In genomic region chr9:106169917-106170316, GRCm38 (mm10) we compare ENCODE assay signal across 8 mouse cellular contexts. TPM values are rescaled to one million over a fixed set of nuclear protein-coding genes. Genes with fewer than 3 reads are reported as not detected.
DNase-seq lines count a peak whose midpoint lies in the region; ATAC-seq and TF ChIP-seq lines count a peak whose summit lies in the region.

No protein-coding gene starts in this region.

- peak; percentile 56 for DNase-seq in kidney, adult 9 months
- no peak for DNase-seq in kidney, postnatal 10 days
- no peak for DNase-seq in intestine, embryonic 14.5 days (ENCODE audit: low spot score)
- DNase-seq in midbrain, postnatal 0 days (ENCODE audit: low spot score): no peak
- no peak for DNase-seq in frontal cortex, postnatal 14 days (ENCODE audit: low spot score in 2 of 2)
- no peak for DNase-seq in embryo, embryonic 10.5 days (ENCODE audit: low spot score)
- DNase-seq in thymus, postnatal 14 days: no peak

- H3K4me2 ChIP-seq in embryonic facial prominence, embryonic 12.5 days (replicated peaks): peak overlapping the region; percentile 71
- H3K4me2 ChIP-seq in intestine, embryonic 14.5 days (ENCODE audit: low read length): peak overlapping the region; percentile 73
- peak overlapping the region; percentile 72 for H3K4me2 ChIP-seq in midbrain, postnatal 0 days (ENCODE audit: low read depth, low read length, poor library complexity, severe bottlenecking)

- 27% methylated on average over 6 of the region's 6 CpGs for WGBS in embryonic facial prominence, embryonic 12.5 days
- 32% methylated on average over 6 of the region's 6 CpGs for WGBS in intestine, embryonic 14.5 days
- 43% methylated on average over 6 of the region's 6 CpGs for WGBS in midbrain, postnatal 0 days

- no peak overlapping the region for H3K27ac ChIP-seq in embryonic facial prominence, embryonic 12.5 days
- no peak overlapping the region for H3K27ac ChIP-seq in intestine, embryonic 14.5 days (ENCODE audit: low read depth)
- H3K27ac ChIP-seq in midbrain, postnatal 0 days (ENCODE audit: low read depth, low read length): peak overlapping the region; percentile 98

- no peak overlapping the region for H3K9ac ChIP-seq in embryonic facial prominence, embryonic 12.5 days
- H3K9ac ChIP-seq in intestine, embryonic 14.5 days (ENCODE audit: low read length): no peak overlapping the region
- H3K9ac ChIP-seq in midbrain, postnatal 0 days (replicated peaks; ENCODE audit: low read length, poor library complexity, severe bottlenecking): peak overlapping the region; percentile 96; the same call in 1 of the 2 replicates

- H3K27me3 ChIP-seq in embryonic facial prominence, embryonic 12.5 days: no peaks in the 10 kb centered on the region
- H3K27me3 ChIP-seq in intestine, embryonic 14.5 days (replicated peaks; ENCODE audit: control insufficient read depth, insufficient read depth, low read length): no peaks in the 10 kb centered on the region
- no peaks in the 10 kb centered on the region for H3K27me3 ChIP-seq in midbrain, postnatal 0 days (ENCODE audit: insufficient read depth, low read length)

- peak overlapping the region; percentile 93; the same call in 1 of the 2 replicates for H3K4me3 ChIP-seq in embryonic facial prominence, embryonic 12.5 days
- H3K4me3 ChIP-seq in intestine, embryonic 14.5 days (ENCODE audit: low read depth, low read length): peak overlapping the region; percentile 82; the same call in 1 of the 2 replicates
- peak overlapping the region; percentile 98; the same call in 1 of the 2 replicates for H3K4me3 ChIP-seq in midbrain, postnatal 0 days (ENCODE audit: low read depth, low read length)

- no peaks in the 10 kb centered on the region for H3K36me3 ChIP-seq in embryonic facial prominence, embryonic 12.5 days
- H3K36me3 ChIP-seq in intestine, embryonic 14.5 days (ENCODE audit: control insufficient read depth, insufficient read depth, low read length): no peaks in the 10 kb centered on the region
- H3K36me3 ChIP-seq in midbrain, postnatal 0 days (ENCODE audit: insufficient read depth, low read length): no peaks in the 10 kb centered on the region

- TF ChIP-seq CTCF in midbrain, postnatal 0 days (IDR thresholded peaks at IDR 0.05): no peak

- no peaks in the 10 kb centered on the region for H3K9me3 ChIP-seq in embryonic facial prominence, embryonic 12.5 days
- no peaks in the 10 kb centered on the region for H3K9me3 ChIP-seq in intestine, embryonic 14.5 days (ENCODE audit: control insufficient read depth, low read length)
- H3K9me3 ChIP-seq in midbrain, postnatal 0 days (ENCODE audit: low read length): no peaks in the 10 kb centered on the region

- H3K4me1 ChIP-seq in embryonic facial prominence, embryonic 12.5 days: peaks cover 27% of the 10 kb centered on the region
- peaks cover 21% of the 10 kb centered on the region for H3K4me1 ChIP-seq in intestine, embryonic 14.5 days (replicated peaks; ENCODE audit: control insufficient read depth, insufficient read depth, low read length)
- peaks cover 20% of the 10 kb centered on the region for H3K4me1 ChIP-seq in midbrain, postnatal 0 days (ENCODE audit: insufficient read depth, low read length)

- no peak for ATAC-seq in embryonic facial prominence, embryonic 12.5 days (ENCODE audit: insufficient number of reproducible peaks, insufficient read depth, low FRiP score, low TSS enrichment)
- no peak for ATAC-seq in intestine, embryonic 14.5 days (replicated peaks; ENCODE audit: low FRiP score, low TSS enrichment, low read depth)
- ATAC-seq in midbrain, postnatal 0 days (ENCODE audit: low FRiP score): no peak

RNA-seq across cellular contexts. Expression of gene Wdr82, which starts 0.8 kb away (rescaled TPM):
- 30.8 and 32.6 TPM in 2 replicates for polyA plus RNA-seq in embryonic facial prominence, embryonic 12.5 days (2016; fragmentation: Nextera tagmentation; extraction: Ambion mirVana)
- polyA plus RNA-seq in intestine, embryonic 14.5 days (2014; fragmentation: Nextera tagmentation; extraction: Ambion mirVana): 22.9 and 23.8 TPM in 2 replicates
- total RNA-seq in midbrain, postnatal 0 days (2014; rRNA removed): 245 and 261 TPM in 2 replicates
- 30.6 and 31.7 TPM in 2 replicates for polyA plus RNA-seq in midbrain, postnatal 0 days (2015; fragmentation: Nextera tagmentation; extraction: Ambion mirVana)

RNA-seq across cellular contexts. Expression of gene Glyctk, which starts 12.0 kb away (rescaled TPM):
- polyA plus RNA-seq in embryonic facial prominence, embryonic 12.5 days (2016; fragmentation: Nextera tagmentation; extraction: Ambion mirVana): 3.0 and 4.1 TPM in 2 replicates
- 1.7 TPM in 2 replicates for polyA plus RNA-seq in intestine, embryonic 14.5 days (2014; fragmentation: Nextera tagmentation; extraction: Ambion mirVana)
- 0.66 and 0.94 TPM in 2 replicates for total RNA-seq in midbrain, postnatal 0 days (2014; rRNA removed)
- polyA plus RNA-seq in midbrain, postnatal 0 days (2015; fragmentation: Nextera tagmentation; extraction: Ambion mirVana): 0.75 and 0.90 TPM in 2 replicates

RNA-seq across cellular contexts. Expression of gene Ppm1m, which starts 29.6 kb away (rescaled TPM):
- polyA plus RNA-seq in embryonic facial prominence, embryonic 12.5 days (2016; fragmentation: Nextera tagmentation; extraction: Ambion mirVana): 55.2 and 57.2 TPM in 2 replicates
- polyA plus RNA-seq in intestine, embryonic 14.5 days (2014; fragmentation: Nextera tagmentation; extraction: Ambion mirVana): 31.2 and 33.6 TPM in 2 replicates
- 16.2 and 27.7 TPM in 2 replicates for total RNA-seq in midbrain, postnatal 0 days (2014; rRNA removed)
- polyA plus RNA-seq in midbrain, postnatal 0 days (2015; fragmentation: Nextera tagmentation; extraction: Ambion mirVana): 18.5 and 21.3 TPM in 2 replicates

RNA-seq across cellular contexts. Expression of gene Twf2, which starts 33.0 kb away (rescaled TPM):
- 66.7 and 70.6 TPM in 2 replicates for polyA plus RNA-seq in embryonic facial prominence, embryonic 12.5 days (2016; fragmentation: Nextera tagmentation; extraction: Ambion mirVana)
- 56.4 and 59.5 TPM in 2 replicates for polyA plus RNA-seq in intestine, embryonic 14.5 days (2014; fragmentation: Nextera tagmentation; extraction: Ambion mirVana)
- total RNA-seq in midbrain, postnatal 0 days (2014; rRNA removed): 60.1 and 78.3 TPM in 2 replicates
- 41.6 and 47.4 TPM in 2 replicates for polyA plus RNA-seq in midbrain, postnatal 0 days (2015; fragmentation: Nextera tagmentation; extraction: Ambion mirVana)

RNA-seq across cellular contexts. Expression of gene Tlr9, which starts 52.5 kb away (rescaled TPM):
- polyA plus RNA-seq in embryonic facial prominence, embryonic 12.5 days (2016; fragmentation: Nextera tagmentation; extraction: Ambion mirVana): not detected in 2 replicates
- polyA plus RNA-seq in intestine, embryonic 14.5 days (2014; fragmentation: Nextera tagmentation; extraction: Ambion mirVana): 0.08 TPM in 1 of 2 replicates, not detected in the other
- 0.49 and 0.85 TPM in 2 replicates for total RNA-seq in midbrain, postnatal 0 days (2014; rRNA removed)
- polyA plus RNA-seq in midbrain, postnatal 0 days (2015; fragmentation: Nextera tagmentation; extraction: Ambion mirVana): 0.07 and 0.16 TPM in 2 replicates
